9 mouse cellular contexts compared by ENCODE assay signal in the genomic region with DNA sequence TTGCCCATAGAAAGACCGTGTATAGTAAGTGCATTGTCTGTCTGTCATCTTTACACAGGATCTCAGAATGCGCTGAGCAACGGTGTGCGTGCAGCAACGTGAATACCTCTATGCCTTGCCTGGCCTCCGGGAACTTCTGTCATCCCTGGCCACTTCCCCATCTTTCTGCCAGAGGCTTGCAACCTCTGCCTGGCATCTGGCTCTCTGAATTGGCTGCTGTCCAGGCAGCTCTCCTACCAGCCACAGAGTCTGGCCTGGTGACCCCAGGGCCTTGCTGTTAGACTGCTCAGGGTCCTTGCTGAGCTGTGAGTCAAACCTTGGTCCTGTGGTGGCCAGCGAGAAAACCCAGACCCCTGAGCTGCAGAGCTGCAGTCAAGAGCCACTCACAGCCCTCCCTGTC. TPM values are rescaled to one million over a fixed set of nuclear protein-coding genes. Genes with fewer than 3 reads are reported as not detected.
DNase-seq lines count a peak whose midpoint lies in the region; ATAC-seq lines count a peak whose summit lies in the region.
"Had no signal": no experiment of that assay in that cellular context is flagged by ENCODE, and none has a peak within 500 bp of the region (broad histone marks: within the 10 kb centered on the region; RNA-seq: fewer than 3 reads in every experiment).

No protein-coding gene starts in this region.

- no peak for ATAC-seq in limb, embryonic 13.5 days (ENCODE audit: low FRiP score, low read depth)

- no peaks in the 10 kb centered on the region for H3K9me3 ChIP-seq in limb, embryonic 13.5 days

- H3K27me3 ChIP-seq in limb, embryonic 13.5 days: no peaks in the 10 kb centered on the region

- H3K9ac ChIP-seq in limb, embryonic 13.5 days: peak overlapping the region; percentile 9; the same call in 1 of the 2 replicates

- no peak overlapping the region for H3K27ac ChIP-seq in limb, embryonic 13.5 days

- peaks cover 43% of the 10 kb centered on the region for H3K4me1 ChIP-seq in limb, embryonic 13.5 days

- WGBS in limb, embryonic 13.5 days: 82% methylated on average over 7 of the region's 7 CpGs

- peak; percentile 34 for DNase-seq in kidney, adult 18-20 months
- no peak for DNase-seq in kidney, adult 8-10 months
- DNase-seq in 416B (ENCODE audit: low read depth) (peak; percentile 81), adipocyte (ENCODE audit: low spot score) (peak; percentile 82)
- no peak for DNase-seq in cerebellum, adult 9-10 months
- no peak for DNase-seq in urinary bladder, postnatal 25 days (ENCODE audit: low spot score)
- DNase-seq: cerebellum, postnatal 36 days; liver had no signal

- no peak overlapping the region for H3K4me3 ChIP-seq in limb, embryonic 13.5 days

- H3K4me2 ChIP-seq in limb, embryonic 13.5 days (replicated peaks): no peak overlapping the region

- no peaks in the 10 kb centered on the region for H3K36me3 ChIP-seq in limb, embryonic 13.5 days

RNA-seq across cellular contexts. Expression of gene Socs3, which starts 11.7 kb away (rescaled TPM):
- polyA plus RNA-seq in limb, embryonic 13.5 days (2015; fragmentation: Nextera tagmentation; extraction: Ambion mirVana): 15.6 and 15.8 TPM in 2 replicates

RNA-seq across cellular contexts. Expression of gene Pgs1, which starts 27.9 kb away (rescaled TPM):
- polyA plus RNA-seq in limb, embryonic 13.5 days (2015; fragmentation: Nextera tagmentation; extraction: Ambion mirVana): 34.4 and 35.7 TPM in 2 replicates

Comparison
In these comparisons a context has a peak if more than half of its experiments do, and no peak if none do; other contexts are left out.
1. DNase-seq: peak in kidney, adult 18-20 months (single experiment), 416B (single experiment) and adipocyte (single experiment); none in kidney, adult 8-10 months (0 of 2), cerebellum, adult 9-10 months (single experiment) and urinary bladder, postnatal 25 days (single experiment).